Mouse (Mus musculus) kidney, postnatal 14 days (tissue): ENCODE measurements around the gene AU022252.

Experiments
- DNase-seq: peaks from one replicate; pipeline ENCODE4 v3.0.0; 2022; ENCODE audit warnings: mixed read lengths

AU022252 gene

DNA sequence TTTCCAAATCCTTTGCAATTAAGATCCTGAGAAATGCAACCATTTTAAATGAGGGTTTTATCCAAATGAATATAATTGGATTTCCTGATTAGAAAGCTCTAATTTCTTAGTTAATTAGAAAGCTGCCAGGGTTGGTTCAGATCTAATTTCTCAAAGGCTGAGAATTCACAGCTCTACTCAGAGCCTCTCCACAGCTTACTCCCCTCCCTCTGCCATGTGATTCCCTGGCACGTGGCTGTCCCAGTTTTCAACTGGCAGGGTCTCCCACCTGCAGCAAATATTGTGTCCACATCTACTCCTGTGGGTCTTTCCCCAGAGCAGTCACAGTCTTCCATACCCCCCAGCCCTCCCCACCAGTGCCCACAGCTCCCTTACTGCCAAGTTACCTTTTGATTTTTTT, 49.0 kb downstream of the AU022252 start:
- no peak for DNase-seq

DNA sequence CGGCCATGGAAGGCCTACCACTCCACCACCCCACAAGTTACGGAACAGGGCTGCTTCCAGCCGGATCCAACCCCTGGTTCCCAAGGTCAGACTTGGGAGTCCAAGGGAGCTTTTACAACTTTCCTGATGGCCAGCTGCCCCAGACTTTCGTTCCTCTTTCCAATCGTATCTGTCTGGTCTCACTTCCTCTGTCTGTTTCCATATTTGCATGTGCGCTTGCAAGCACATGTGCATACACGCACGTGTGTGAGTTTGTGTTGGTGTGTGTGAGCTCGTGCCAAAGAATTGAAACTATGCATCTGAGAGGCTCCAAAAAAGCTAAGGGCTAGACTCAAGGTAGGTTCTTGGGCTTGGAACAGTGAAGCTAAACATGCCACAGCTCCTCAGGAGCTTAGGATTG, 51.1 kb downstream of the AU022252 start:
- DNase-seq: no peak

DNA sequence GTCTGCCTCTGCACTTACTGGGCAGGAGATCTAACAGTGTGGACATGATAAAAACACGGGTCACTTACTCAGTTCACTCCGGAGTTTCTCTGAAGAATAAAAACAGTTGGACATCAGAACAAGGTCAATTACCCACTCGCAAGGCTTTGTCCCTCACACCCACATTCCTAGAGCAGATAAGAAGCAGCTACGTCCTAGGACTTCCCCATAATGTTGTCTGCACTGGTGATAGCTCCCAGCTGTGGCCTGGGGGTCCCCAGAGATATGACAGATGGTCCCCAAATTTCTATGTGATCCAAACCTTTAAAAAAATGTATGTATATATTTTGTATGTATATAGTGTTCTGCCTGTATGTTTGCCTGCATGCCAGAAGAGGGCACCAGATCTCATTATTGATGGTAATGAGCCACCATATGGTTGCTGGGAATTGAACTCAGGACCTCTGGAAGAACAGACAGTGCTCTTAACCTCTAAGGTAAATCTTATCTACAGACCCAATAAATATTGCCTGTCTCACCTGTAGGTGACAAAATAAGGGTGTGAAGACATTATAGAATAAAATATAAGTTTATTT, 52.3 kb downstream of the AU022252 start:
- DNase-seq: no peak

DNA sequence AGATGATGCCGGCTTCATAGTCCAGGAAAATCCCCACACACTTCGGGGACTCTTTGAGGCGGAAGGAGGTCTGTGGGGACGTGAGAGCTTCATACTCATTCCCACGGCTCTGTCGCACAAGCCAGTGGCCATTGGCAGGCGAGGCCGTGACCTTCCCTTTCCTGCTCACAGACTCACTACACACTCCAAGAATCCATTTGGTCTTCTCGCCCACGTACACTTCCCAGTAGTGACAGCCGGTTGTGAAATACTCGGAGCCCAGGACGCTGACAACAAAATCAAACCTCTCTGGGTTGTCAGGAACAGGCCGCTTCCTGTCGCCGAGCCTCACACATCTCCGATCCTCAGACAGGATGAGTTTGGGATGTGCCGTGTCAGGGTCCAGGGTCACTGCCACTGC, 54.2 kb downstream of the AU022252 start:
- peak; percentile 56 for DNase-seq

DNA sequence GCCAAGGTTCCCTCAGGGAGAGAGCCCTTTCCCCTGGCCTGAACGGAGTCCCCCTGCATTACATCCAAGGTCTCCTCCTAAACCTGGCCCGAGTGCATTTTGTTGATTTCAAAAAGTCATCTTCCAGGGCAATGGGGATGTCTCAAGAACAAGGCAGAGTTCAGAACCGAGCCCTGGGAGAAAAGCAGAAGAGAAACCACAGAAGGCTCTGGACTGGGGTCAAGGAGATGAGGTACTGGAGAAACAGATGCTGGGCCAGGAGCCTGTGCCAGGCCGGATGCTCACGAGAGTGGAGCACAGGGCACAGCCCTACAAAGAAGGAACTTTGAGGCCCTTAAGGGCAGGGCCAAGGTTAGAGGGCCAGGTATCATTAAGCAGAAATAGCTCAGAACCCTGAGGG, 54.8 kb downstream of the AU022252 start:
- no peak for DNase-seq

DNA sequence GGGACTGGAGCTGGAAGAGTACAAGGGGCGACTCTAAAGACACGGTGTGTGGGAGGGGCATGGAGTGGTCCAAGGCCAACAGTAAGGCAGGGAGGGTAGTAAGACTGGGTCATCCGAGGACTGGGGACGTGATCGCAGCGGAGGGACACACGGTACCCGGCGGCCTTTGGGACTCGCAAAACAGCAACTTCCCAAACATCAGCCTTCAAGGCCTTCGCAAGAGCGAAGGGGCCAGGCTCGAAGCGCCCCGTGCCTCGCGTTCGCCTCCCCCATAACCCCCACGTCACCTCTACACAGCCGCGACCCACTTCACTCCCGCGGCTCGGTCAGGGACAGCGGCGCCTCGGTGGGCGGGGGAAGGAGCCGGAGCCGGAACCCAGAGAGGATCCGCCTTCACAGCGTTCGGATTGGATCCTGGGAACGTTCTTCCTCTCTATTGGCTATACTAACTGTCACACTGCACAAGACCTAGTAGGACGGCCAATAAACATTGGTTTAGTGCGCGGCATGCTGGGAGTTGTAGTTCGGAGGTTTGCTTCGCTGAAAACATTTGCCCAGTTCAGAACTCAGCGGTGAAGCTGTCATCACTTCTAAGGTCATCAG, 58.6 kb downstream of the AU022252 start, which contains the start of gene Zfp691:
Gene Zfp691 (minus strand): TSS at position 345 of the 603 bp plus-strand sequence.
- DNase-seq: peak; percentile 98

DNA sequence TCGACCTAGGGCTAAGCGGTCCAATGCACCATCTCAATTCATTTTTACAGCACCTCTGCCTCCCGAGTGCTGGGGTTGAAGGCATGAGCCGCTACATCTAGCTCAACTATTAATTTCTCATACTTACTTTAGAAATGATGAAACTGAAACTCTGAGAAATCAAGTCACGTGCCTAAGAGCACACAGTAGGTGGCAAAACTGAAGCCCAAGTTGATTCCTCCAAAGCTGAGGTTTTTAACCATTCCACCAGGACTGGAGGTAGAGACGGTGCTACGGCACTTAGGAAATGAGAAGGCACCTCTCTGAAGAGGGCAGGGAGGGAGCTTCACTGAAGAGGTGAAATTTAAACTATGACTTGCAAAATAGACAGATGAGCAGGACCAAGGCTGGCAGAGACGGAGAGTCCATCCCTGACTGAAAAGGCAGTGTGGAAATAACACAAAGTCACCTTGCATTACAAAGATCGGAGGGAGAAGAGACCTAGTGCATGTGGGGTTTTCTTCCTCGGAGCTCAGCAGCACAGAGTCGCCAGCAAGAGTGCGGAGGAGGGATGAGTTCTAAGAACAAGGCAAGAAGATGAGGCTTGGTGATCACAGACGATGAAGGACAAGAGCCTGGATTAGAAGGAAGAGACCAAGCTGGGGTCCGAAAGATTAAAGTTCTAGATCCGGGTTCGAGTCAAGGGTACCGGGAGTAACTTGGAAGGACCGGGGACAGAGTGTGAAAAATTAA, 59.4 kb downstream of the AU022252 start:
- no peak for DNase-seq

DNA sequence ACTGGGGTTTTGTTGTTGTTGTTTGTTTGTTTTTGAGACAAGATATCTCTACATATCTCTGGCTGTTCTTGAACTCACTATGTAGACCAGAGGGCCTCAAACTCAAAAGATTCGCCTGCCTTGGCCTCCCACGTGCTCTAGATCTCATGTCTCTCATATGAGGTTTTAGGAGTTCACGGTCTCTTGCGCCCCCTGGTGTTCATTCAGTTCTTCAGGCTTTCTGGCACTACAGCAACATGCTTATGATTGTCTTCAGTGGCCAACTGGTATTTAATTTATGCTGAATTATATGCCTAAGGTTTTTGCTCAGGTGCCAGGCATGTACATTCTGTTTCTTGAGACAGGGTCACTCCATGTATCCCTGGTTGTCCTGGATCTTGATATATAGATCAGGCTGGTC, 64.8 kb downstream of the AU022252 start:
- DNase-seq: peak; percentile 87

DNA sequence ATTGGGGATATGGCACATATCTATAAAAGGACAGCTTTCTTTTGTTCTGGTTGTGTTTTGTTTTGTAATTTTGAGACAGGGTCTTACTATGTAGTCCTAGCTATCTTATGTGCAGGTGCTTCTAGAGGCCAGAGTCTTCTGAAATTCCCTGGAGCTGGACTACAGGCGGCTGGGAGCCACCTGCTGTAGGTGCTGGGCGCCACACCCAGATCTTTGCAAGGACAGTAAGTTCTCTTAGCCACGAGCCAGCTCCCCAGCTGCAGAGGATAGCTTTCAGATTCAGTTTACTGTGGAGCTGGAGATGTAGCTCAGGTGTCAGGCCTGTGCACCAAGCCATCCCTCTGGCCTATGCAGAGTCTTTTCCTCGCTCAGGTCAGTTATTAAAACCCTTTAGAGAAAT, 65.4 kb downstream of the AU022252 start:
- no peak for DNase-seq

DNA sequence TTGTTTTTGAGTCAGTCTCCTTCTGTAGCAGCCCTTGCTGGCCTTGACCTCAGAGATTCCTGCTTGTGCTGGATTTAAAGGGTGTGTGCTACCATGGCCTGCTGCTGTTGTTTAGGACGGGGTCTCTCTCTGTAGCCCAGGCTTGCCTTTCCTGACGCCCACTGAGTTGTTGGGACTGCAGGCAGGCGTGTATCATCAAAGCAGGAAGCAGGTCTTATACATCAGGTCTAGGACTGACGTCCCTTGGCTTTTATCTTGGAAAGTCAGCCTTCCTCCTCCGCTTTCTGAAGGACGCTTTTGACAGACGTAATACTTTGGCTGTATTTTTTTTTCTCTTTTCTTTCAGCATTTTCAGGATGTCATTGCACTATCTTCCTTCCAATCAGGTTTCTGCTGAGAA, 66.6 kb downstream of the AU022252 start:
- no peak for DNase-seq

DNA sequence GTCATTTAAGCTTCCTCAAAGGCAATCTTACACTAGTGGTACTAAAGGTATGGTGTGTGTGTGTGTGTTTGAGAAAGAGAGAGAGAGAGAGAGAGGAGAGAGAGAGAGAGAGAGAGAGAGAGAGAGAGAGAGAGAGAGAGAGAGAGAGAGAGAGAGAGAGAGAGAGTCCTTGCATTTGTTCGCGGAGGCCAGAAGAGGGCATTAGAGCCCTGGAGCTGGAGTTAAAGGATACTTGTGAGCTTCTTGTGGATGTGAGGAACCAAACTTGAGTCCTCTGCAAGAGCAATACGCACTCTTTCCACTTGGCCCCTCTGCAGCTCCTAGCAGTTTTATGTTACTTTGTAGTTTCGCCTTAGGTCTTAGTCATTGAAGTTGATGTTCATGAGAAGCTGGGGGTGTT, 69.5 kb downstream of the AU022252 start:
- no peak for DNase-seq

DNA sequence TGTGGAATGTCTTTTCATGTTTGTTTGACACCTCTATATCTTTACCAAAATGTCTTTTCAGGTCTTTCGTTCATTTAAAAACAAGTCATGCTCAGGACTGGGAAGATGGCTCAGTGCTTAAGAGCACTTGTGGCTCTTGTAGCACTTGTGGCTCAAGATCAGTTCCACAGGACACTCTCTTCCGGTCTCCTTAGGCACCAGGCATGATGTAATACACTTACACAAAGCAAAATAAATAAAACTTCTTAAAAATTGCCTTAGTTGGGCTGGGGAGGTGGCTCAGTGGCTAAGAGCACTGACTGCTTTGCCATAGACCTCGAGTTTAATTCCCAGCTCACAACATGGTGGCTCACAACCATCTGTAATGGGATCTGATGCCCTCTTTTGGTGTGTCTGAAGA, 71.2 kb downstream of the AU022252 start:
- no peak for DNase-seq

DNA sequence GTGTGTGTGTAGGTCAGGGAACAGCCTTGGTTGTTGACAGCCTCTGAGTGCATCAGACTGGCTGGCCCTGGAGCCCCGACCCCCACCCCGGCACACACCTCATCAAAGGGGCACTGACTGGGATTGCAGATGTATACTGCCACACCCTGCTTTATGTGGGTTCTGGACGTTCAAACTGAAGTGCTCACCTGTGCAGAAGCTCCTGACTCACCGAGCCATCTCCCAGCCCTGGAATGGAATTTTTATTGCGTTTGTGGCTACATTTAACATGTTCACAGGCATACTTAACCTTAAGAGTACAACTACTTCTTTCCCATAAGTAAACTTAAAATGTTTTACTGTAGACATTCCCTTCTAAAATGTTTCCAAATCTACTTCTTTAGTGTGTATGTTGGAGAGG, 74.6 kb downstream of the AU022252 start:
- no peak for DNase-seq

DNA sequence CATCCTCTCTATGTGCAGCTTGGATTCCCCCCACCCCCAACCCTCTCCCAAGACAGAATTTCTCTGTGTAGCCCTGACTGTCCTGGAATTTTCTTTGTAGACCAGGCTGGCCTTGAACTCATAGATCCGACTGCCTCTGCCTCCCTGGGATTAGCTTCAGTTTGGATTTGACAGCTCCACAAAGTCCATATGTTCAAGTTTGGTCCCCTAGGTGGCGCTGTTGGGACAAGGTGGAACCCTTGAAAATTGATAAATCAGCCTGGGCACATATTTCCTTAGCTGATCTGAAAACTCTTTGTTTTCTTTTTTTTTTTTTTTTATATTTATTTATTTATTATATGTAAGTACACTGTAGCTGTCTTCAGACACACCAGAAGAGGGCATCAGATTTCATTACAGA, 75.3 kb downstream of the AU022252 start:
- peak; percentile 68 for DNase-seq
